Mouse (Mus musculus): ENCODE data around the gene Ccr2. TPM values are rescaled to one million over a fixed set of nuclear protein-coding genes. Genes with fewer than 3 reads are reported as not detected.
"Not testable (repeated sequence)": the region's sequence is repeated elsewhere in the genome, so short reads cannot be mapped to it uniquely, and the experiment has no call there.

Ccr2 gene
- total RNA-seq, 2 experiments from 2014 or later: 0.47 to 0.51 TPM

DNA sequence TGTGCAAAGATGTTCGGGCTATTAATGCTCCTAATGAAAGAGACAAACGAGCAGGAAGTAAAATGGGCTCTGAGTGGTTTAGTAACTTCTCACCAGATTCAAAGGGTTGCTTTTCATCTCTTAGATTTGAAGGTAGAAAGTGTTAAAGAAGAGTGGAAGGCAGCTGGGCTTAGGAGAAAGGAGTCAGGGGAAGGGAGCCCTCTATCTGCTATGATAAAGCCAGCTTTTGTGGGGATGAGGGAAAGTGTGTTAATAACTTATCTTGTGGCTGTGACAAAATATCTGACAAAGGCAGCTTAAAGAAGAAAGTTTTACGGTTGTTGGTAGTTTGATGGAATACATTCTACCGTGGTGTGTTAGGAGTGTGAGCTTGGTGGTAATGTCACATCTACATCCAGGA, 25.7 kb downstream of the Ccr2 start:
- no peak for TF ChIP-seq CTCF (IDR thresholded peaks at IDR 0.05)
- intact Hi-C loops (cut with DNase I): no loop called here
- no peak overlapping the region; the same call in 1 of the 2 replicates for H3K27ac ChIP-seq
- no peak overlapping the region for H3K4me3 ChIP-seq
- DNase-seq: no peak

DNA sequence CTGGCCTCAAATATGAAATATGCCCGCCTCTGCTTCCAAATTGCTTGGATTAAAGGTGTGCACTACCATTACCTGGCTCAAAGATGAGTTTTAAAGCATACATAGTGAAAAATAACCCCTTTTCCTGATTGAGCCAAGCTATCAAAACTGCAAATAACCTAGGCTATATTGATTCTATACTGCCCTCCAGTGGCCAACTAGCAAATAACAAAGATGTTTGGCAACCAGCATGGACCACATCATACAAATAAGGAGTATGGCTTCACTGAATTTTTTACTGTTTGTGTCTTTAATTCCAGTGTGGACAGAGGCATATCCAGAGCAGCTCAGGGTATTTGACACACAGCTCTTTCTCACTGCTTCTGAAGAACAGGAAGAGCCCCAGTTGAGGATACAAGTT, 26.6 kb downstream of the Ccr2 start:
- TF ChIP-seq CTCF (IDR thresholded peaks at IDR 0.05): peak; percentile 67
- no peak for DNase-seq
- H3K27ac ChIP-seq: no peak overlapping the region
- H3K4me3 ChIP-seq: no peak overlapping the region
- intact Hi-C loops (cut with DNase I): no loop called here

DNA sequence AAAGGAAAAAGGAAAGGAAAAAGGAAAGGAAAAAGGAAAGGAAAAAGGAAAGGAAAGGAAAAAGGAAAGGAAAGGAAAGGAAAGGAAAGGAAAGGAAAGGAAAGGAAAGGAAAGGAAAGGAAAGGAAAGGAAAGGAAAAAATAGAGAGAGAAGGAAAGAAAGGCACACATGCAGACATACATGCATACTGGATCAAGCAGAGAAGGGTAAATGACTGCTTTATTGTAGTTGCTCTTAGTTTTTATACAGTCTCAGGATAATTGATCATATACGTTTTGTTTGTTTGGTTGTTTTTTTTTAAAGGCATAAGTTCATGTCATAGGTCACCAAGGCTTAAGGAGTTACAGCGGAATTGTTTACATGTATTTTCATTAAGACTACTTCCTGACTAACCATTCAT, 31.1 kb downstream of the Ccr2 start:
- H3K27ac ChIP-seq; H3K4me3 ChIP-seq; intact Hi-C loops (cut with DNase I); DNase-seq: not testable (repeated sequence)

DNA sequence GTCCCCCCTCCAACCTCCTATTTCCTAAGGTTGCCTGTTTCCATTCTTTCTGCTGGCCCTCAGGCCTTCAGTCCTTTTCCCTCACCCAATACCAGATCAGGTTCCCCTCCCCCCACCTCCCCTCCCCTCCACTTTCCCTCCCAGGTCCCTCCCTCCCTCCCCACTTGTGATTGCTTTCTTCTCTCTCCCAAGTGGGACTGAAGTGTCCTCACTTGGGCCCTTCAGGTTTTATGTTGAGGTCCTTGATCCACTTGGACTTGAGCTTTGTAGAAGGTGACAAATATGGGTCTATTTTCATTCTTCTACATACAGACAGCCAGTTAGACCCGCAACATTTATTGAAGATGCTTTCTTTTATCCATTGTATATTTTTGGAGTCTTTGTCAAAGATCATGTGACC, 33.2 kb downstream of the Ccr2 start:
- H3K27ac ChIP-seq; intact Hi-C loops (cut with DNase I); H3K4me3 ChIP-seq; DNase-seq: not testable (repeated sequence)

DNA sequence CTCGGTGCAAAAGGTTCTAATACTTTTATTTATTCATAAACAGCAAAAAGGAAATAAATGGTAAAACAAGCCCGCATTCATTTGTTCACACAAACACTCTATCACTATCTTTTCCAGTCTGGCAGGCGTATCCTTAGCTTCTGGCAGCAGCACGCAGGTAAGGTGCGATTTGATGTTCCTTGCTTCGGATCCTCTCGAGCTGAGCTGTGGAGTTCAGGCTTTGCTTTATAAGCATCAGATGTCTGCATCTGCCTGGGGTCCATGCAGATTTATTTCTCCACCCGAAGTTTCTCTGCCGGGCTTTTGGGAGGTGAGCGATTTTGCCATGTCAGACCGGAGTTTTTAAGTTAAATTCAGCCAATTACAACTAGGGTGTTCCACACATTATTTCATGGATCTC, 35.9 kb downstream of the Ccr2 start:
- Histone ChIP-seq H3K27ac (no peak overlapping the region), H3K4me3 (no peak overlapping the region)
- TF ChIP-seq CTCF (IDR thresholded peaks at IDR 0.05): no peak
- intact Hi-C loops (cut with DNase I): no loop called here
- DNase-seq: no peak

DNA sequence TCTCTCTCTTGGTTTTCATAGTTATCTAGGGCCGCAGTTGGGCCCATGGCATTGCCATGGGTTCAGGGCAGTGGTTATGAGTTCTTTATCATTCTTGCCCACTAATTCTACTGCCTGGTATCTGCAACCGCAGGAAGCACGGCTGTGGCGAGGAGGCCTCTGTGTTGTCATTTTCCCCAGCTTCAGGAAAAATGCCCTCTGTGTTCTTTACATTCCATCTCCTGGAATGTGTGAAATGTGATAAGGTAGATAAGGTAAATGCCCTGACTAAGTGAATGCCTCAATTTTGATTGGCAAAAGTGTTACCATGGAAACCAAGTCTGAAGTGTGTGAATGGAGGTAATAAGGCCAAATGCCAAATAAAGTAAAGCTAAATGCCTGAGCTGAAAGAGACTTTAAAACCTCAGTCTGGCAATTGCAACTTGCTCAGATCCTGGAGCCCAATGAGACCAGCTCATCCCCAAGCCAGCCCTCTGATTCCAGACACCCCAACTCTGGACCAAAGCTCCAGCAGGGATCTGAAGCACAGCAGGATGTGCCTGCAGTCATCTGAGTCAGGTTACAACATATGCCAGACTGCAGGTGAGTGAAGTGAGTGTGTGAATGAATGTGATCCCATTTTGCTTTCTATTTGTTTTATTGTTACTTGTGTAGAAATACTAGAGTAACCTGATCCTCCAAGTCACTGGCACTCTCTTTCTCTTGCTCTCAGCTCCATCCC, 36.5 kb downstream of the Ccr2 start:
- H3K4me3 ChIP-seq: no peak overlapping the region
- H3K27ac ChIP-seq: no peak overlapping the region
- no peak for TF ChIP-seq CTCF (IDR thresholded peaks at IDR 0.05)
- no peak for DNase-seq
- intact Hi-C loops (cut with DNase I): no loop called here

DNA sequence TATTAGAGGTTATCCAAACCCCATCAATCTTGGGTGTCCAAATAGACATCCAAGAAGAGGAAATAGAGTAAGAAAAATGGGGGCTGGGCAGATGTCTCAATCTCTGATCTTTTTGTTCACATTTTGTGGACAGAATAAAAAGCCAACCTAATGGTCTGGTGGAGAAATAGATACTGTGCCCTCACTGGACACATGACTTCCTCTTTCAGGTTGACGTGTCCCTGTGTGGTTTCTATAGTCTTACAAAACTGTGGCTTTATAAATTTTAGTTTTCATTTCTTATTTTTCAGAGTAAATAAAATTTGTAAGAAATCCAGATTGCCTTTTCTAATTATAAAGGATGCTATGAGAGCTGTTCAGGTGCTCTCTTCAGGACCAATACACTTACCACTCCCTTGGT, 41.9 kb downstream of the Ccr2 start:
- no peak overlapping the region for H3K27ac ChIP-seq
- no peak for TF ChIP-seq CTCF (IDR thresholded peaks at IDR 0.05)
- H3K4me3 ChIP-seq: no peak overlapping the region
- no peak for DNase-seq
- intact Hi-C loops (cut with DNase I): no loop called here

DNA sequence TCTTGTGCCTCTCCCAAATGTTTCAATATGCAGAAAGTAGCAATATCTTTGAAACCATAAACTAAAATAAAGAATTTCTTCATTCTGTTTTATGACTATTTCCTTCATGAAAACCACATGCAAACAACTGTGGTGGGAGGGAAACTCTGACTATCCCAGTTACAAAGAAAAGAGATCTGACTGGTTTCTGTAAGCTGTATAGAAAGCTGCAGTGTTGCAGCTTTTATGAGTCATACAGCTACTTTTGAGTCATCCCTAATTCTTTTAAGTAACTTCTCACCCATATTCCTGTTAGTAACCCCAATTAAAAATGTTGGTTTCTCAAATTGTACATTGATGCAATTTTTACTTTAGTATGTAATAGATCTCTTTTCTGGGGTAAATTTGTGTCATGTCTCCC, 44.6 kb downstream of the Ccr2 start:
- DNase-seq: no peak
- Histone ChIP-seq H3K27ac (no peak overlapping the region), H3K4me3 (no peak overlapping the region)
- intact Hi-C loops (cut with DNase I): no loop called here
- TF ChIP-seq CTCF (IDR thresholded peaks at IDR 0.05): no peak

Other genes with a start within 250 kb of the Ccr2 start
- gene Xcr1, start 239.9 kb upstream of the Ccr2 start, total RNA-seq (2021): not detected
- under 1 TPM in 1 of 2 experiments, not detected in 1; 0.13 TPM for gene Ccr1, start 133.3 kb upstream of the Ccr2 start, total RNA-seq (2021)
- gene Ccr1l1, start 123.5 kb upstream of the Ccr2 start, total RNA-seq (2021): not detected
- gene Ccr3, start 80.0 kb upstream of the Ccr2 start, total RNA-seq (2021): not detected
- under 1 TPM; 0.11 to 0.77 TPM for gene Ccr5, start 19.6 kb downstream of the Ccr2 start, total RNA-seq (2021)
- 10 to 100 TPM; 11.1 to 11.7 TPM for gene 2010315B03Rik, start 210.7 kb downstream of the Ccr2 start, total RNA-seq (2021)

Data from gastrocnemius, adult 2 months (tissue).